Comparison of ENCODE assay signal across 27 mouse cellular contexts in the genomic region with DNA sequence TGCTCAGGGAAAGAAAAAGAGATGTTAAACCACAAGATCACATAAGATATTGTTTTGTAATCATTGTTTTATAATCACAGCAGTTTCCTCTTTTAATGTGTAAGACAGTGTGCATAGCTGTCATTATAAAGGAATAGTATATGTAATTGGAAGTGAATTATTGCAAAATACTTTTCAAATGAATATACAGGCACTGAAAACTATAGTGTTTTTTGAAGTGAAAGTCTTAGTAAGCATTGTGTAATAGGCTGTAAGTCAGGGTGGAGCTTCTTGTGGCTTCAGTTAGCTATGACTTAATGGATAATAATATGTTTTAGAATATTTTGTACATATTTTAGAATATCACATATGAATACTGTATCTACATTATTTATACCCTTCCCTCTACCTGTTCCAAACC.
DNase-seq lines count a peak whose midpoint lies in the region; ATAC-seq and TF ChIP-seq lines count a peak whose summit lies in the region.
"Had no signal": no experiment of that assay in that cellular context is flagged by ENCODE, and none has a peak within 500 bp of the region (broad histone marks: within the 10 kb centered on the region; RNA-seq: fewer than 3 reads in every experiment).

No protein-coding gene starts in this region.

- peak; percentile 78 for ATAC-seq in common myeloid progenitor, adult 5-6 weeks (replicated peaks; ENCODE audit: low read depth, poor library complexity, severe bottlenecking)
- ATAC-seq in megakaryocyte, adult 5-6 weeks (ENCODE audit: poor library complexity, severe bottlenecking): peak; percentile 97
- peak; percentile 87 for ATAC-seq in monocyte, adult 5-6 weeks (replicated peaks; ENCODE audit: insufficient number of reproducible peaks, low FRiP score, low TSS enrichment, poor library complexity, severe bottlenecking)
- ATAC-seq: activated CD4-positive, CD25-positive, alpha-beta regulatory T cell, adult 4 months; forebrain, embryonic 15.5 days; forebrain, postnatal 0 days; Patski had no signal

- H3K4me3 ChIP-seq in C2C12 (ENCODE audit: insufficient read depth, poor library complexity, severe bottlenecking): no peak overlapping the region
- H3K4me3 ChIP-seq: embryonic facial prominence, embryonic 13.5 days; embryonic facial prominence, embryonic 15.5 days; erythroblast, embryonic 14.5 days; forebrain, embryonic 10.5 days; forebrain, embryonic 12.5 days; forebrain, embryonic 15.5 days had no signal

- no peak for DNase-seq in thymus, postnatal 4 days
- DNase-seq in lung, adult 18-20 months: no peak
- DNase-seq in cerebellum, postnatal 4 days (ENCODE audit: low spot score in 2 of 2): no peak
- DNase-seq in cerebellum, adult 11-12 months: no peak
- DNase-seq: adrenal gland, adult 8-10 months; adrenal gland, postnatal 14 days; adrenal gland, postnatal 36 days; B cell, adult 2 months; cerebellum, adult 18-20 months; cerebellum, adult 8-10 months; cerebellum, adult 9-11 months; cerebellum, postnatal 14 days; cerebellum, postnatal 36 days; embryo, embryonic 11 days; forebrain, postnatal 0 days had no signal

- H3K36me3 ChIP-seq in C2C12 (ENCODE audit: control insufficient read depth, insufficient read depth): no peaks in the 10 kb centered on the region
- H3K36me3 ChIP-seq: embryonic facial prominence, embryonic 13.5 days; embryonic facial prominence, embryonic 15.5 days; forebrain, embryonic 10.5 days; forebrain, embryonic 12.5 days; forebrain, embryonic 15.5 days had no signal

- no peaks in the 10 kb centered on the region for H3K27me3 ChIP-seq in C2C12 (ENCODE audit: control insufficient read depth, insufficient read depth, insufficient read length)
- H3K27me3 ChIP-seq: embryonic facial prominence, embryonic 13.5 days; embryonic facial prominence, embryonic 15.5 days; forebrain, embryonic 12.5 days; forebrain, embryonic 15.5 days; Patski had no signal

- H3K79me2 ChIP-seq in C2C12 (ENCODE audit: control insufficient read depth, insufficient read depth): no peaks in the 10 kb centered on the region

- no peaks in the 10 kb centered on the region for H3K79me3 ChIP-seq in C2C12 (ENCODE audit: low read depth)

- H3ac ChIP-seq in C2C12 (ENCODE audit: control insufficient read depth, insufficient read length, low read depth): no peak overlapping the region

- TF ChIP-seq CTCF in C2C12 (IDR thresholded peaks at IDR 0.05; ENCODE audit: control insufficient read depth, insufficient read depth, insufficient read length): no peak

TF ChIP-seq in C2C12, 6 proteins besides CTCF, POLR2A, EP300 and RAD21:
- TF ChIP-seq CEBPB (IDR thresholded peaks at IDR 0.05; ENCODE audit: low read depth) (peak; percentile 20), MAX (IDR thresholded peaks at IDR 0.05) (no peak), MYOG (IDR thresholded peaks at IDR 0.05; ENCODE audit: control insufficient read depth, extremely low read depth, insufficient read length) (no peak), FOSL1 (IDR thresholded peaks at IDR 0.05; ENCODE audit: insufficient read depth, low read length, poor library complexity, severe bottlenecking) (no peak), MYOD1 (IDR thresholded peaks at IDR 0.05; ENCODE audit: control insufficient read depth, insufficient read length, low read depth) (no peak)
